Mouse (Mus musculus) layer of hippocampus, adult 9-11 months (tissue): ENCODE data around the gene Lgmn.

Source experiments
- DNase-seq: peaks from one replicate; pipeline ENCODE4 v3.0.0; 2022

The Lgmn gene

DNA sequence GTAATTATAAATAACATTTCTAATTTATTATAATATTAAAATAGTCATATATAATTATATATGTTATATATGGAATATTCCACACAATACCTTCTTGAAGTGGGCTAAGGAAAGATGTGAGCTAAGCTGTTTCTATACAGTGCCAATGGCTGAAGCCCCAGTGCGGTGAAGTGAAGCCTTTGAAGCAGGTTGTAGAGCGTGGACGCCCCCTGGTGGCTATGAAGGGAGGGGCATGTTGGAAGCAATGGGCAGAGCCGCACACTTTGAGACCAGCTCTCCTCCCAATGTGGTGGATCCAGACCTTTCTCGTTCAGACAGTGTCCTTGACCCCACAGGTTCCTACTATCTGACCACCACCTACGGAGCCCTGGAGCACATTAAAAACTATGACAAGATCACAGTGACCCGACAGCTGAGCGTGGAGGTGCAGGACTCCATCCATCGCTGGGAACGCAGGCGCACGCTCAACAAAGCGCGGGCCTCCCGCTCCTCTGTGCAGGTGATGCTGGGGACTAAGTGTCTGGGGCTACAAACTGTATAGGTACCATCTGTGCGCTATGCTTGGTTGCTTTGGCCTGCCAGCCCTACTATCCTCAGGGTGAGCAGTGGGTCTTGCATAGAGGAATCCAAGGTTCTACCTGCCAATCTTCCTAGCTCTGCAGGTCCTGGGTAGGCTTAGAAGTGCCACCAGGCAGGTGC lies 52.2 kb downstream of the Lgmn start:
- peak; percentile 81 for DNase-seq

DNA sequence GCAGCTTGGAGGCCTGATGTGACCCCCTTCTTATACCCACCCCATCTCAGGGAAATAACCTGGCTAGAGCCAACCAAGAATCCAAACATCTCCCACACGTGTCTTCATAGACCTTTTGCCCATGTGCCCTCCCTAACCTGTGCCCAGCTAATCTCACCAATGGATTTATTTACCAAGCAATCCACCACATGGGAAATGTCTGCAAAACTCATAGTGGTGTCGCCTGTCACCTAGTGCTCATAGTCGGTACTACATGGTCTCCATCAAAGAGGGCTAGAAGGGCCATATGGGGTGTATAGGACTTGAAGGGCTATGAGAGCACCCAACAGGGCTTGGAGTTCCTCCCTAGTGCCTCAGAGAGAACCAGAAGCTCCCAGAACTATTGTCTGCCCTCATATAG lies 54.8 kb downstream of the Lgmn start:
- DNase-seq: no peak

DNA sequence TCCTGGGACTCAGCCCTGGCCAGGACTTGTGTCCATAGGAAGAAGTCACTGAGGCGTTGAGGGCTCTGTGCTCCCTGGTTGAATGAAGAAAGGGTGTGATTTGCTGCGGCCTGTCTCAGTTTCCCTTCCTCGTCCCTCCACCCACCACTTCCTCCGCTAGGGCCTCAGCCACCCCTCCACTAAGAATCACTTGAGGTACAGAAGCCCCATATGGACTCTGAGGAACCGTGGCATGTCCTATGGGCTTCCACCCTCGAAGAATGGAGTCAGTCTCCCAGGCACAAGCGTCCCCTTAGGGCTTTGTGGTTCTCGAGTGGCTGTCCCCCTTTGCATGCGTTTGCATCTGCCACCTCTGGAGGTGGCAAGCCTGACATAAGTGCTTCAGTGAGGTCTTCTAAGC lies 56.3 kb downstream of the Lgmn start:
- DNase-seq: no peak

DNA sequence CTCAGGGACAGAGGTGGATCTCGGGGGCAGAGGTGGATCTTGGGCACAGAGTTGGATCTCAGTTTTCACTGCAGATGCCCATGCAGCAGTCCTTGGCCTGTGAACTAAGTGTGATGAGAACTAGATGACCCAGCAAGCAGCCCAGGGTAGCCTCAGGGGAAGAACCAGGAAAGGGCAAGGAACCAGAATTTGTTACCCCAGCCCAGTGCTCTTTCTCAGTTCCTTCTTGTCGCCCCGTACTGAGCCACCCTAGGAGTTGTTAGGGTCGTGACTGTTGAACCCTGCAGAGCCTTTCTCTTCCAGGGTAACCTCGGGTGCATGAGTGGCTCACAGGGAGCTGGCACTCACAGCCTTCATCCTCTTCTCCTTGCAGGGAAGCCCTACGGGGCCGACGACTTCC lies 57.4 kb downstream of the Lgmn start:
- DNase-seq: no peak

DNA sequence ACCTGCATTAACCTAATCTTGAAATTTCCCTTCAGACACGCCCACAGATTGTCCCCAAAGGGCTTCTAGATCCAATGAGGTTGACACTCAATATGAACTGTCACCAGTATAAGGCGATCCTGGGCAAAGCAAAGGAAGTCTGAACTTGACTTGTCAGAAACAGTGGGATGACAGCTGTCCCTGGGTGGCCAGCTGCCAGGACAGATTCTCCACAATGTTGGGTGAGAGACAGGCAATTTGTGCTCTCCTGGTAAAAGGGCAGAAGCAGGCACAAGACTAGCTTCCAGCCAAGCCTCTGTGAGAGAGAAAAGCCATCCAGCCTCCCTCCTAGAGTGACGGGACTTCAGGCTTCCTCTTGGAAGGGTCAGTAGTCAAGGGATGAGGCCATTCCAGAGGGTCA lies 67.3 kb downstream of the Lgmn start:
- DNase-seq: no peak

DNA sequence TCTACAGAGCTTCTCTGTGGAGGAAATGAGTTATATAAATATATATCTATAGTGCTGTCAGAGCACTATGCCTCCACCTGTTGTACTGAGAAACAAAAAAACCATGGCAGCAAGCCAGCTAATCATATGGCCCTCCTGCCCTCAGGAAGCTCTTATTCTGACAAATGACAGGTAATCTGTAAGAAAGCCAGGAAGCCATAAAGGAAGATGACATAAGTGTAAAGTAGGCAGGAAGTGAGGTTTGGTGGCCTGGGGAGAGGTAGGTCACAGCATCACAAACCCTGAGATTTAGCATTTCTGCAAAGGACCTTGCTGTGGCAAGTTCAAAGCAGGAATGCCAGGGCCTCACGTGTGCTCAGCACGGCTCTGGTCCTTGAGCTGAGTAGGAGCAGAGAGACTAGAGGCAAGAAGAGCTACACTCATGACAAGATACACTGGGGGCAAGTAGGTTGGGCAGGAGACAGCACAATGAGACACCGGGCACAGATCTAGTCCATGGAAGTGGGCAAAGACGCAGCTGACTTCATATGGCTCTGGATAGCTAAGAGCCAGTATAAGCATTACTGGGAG lies 68.6 kb downstream of the Lgmn start:
- DNase-seq: no peak

DNA sequence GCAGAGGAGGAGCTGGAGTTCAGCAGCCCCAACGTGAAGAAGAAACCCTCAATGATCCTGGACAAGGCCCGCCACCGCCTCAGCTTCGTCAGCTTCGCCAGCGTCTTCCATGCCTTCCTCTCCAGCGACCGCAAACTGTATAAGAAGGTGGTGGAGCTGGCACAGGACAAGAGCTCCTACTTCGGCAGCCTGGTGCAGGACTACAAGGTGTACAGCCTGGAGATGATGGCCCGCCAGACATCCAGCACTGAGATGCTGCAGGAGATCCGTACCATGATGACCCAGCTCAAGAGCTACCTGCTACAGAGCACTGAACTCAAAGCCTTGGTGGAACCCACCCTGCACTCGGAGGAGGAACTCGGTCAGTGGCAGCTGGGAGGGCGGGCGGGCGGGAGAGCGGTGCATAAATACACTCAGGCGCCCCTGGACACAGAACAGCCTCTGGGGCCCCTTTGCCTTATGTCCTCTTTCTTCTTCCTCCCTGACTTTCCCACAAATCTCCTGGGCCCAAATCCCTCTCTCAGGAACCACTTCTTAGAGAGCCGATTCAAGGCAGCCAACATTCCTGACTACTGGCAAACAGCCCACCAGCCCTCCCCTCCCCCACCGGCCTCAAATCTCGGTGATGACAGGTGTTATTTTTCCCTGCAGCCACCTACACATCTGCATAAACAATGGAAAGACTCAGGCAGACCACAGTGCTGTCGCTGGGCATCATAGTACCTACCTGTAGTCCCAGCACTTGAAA lies 70.0 kb downstream of the Lgmn start:
- DNase-seq: no peak

DNA sequence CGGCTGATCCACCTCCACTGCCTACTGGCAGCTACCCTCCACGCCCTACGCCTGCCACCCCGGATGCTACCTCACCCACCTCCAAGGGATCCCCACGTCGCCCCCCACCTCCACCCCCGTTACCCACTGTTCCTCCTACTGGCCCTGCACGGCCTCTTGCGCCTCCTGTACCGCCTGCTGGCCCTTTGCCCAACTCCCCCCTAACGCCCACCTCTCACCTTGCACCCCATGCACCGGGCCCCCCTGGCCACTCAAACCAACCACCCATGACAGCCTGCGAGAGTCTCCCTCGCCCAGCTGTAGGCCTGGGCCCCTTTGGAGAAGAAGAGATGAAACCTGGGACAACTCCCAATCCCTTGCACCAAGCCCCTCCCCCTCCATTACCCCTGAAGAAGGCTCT lies 71.1 kb downstream of the Lgmn start:
- DNase-seq: no peak

DNA sequence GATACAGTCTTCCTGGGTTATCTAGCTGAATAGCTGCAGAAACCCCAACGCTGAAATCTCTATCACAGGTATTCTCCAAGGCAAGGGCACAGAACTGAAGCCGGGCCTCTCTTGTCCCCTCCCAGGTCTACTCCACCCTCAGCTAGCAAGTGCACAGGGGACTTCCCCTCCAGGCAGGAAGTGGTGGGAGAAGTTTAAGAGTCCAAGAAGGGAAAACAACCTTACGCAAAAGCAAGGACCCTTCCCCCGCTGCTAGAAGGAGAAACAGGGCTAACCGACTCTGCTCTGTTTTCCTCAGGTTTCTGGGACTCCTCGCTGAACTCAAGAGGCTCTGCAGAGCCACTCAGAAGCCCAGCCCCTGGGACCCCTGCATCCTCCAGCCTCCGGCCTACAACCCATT lies 71.5 kb downstream of the Lgmn start:
- DNase-seq: peak; percentile 51

DNA sequence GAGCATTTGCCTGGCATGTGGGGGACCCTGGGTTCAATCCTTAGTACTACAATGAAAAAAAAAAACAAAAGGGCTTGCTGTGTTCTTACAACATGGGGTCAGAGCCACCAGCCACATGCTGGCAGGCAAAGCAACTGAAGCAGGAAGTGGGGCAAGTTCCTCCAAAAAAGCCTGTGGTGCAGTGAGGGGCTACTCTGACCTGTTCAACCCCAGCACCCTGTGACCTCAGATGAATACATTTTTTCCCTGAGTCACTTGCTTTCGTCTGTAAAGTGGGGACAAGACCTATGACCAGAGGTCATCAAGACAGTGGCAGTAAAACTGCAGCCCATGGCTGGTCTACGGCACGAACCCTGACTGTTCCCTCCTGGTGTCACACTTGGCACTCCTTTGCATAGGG lies 72.5 kb downstream of the Lgmn start:
- DNase-seq: no peak

DNA sequence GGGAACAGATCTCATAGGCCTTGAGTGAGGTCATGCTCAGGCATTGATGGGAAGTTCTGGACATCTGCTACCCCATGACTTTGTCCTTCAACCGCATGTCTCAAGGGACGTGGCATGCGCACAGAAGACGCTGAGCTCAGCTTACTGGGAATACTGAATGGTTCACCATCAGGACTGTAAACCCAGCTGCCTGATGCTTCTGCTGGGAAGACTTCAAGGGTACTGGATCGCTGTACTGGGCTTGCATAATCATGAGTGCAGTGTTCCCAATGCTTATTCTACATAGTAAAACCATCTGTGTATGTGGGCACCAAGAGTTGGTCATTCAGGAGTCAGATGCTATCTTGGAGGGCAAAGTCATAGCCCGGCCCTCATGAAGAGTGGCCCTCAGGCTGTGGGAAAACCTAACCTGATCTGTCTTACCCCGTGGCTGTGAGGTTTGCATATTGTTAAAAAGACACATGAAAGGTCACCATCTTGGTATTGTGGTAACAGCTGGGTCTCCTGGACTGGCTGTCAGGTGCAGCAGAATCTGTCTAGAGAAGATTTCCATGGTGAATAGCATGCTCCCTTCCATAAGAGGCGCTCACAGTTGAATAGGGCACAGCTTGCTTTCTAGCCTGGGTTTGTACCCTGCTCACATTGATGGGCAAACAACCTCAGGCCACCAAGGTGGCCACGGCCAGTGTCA lies 73.3 kb downstream of the Lgmn start:
- no peak for DNase-seq

DNA sequence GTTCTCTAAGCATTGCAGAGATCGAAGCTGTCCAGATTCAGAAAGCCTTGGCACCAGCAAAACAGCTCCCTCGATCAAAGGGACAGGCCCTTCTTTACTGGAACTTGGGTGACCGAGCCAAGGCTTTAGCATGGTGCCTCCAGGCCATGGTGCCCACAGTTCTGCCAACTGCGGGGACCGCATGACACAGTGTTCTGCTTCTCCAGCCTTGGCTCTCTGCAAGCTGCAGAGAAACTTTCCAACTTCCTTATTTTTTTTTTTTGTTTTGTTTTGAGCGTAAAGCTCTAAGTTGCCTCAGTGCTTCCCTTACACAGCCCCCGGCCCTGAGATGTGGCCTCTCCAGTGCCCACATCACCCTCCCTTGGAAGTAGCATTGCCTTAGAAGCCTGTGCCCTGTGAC lies 74.6 kb downstream of the Lgmn start:
- DNase-seq: peak; percentile 48

DNA sequence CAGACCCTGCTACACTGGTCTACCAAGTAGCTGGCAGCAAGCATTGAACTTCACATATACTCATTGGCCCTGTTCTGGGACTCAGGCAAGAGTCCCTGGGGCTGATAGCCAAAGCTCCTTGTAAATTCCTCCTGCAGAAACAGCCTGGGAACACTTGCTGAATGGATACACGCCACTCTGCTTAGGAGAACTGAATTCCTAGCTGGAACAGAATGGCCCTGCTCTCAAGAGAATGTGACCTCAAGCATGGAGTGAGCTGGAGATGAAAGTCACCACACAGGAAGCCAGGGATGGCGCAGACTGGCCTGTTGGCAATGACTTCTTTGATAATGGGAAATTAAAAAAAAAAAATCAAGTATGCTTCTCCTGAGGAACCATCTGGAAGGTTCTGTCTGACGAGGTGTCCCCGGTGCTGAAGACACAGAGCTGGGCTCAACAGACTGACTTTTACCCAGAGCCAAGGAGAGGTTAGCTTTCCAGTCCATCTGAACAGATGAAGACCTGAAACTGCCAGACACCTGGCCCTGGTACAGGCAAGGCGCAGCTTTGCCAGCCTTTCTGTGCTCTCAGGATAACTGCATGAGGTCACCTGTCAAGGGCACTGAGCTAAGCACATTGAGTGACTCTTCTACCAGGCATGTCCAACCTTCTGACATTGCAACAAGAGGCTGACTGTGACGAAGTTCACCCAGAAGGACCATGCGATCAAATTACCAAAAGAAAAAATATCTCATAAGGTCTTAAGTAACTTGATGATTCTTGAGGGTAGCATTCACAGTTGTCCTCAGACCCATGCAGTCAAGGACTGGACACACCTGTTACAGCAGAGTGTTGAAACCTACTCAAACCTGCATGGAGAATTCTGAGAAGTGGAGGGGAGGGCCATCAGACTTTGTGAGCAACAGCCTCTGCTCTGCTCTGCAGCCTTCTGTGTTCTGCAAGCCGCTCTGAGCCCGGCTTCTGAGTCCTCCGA lies 78.1 kb downstream of the Lgmn start:
- no peak for DNase-seq

DNA sequence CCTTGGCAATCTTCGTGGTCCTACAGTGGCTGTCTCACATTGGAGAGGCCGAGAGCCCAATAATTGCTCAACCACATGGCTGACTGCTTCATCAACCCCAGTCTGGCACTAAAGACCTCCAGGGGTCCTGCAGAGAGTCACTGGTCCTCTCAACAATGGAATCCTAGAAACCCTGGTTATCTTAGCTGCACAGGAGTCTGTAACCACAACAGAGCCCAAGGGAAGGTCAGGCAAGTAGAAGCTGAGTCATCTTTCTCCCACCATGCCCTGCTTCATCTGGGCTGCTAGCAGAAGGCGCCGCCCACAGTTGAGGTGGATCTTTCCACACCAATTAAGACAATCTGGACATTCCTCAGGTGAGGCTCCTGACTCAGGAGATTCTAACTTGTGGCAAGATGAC lies 80.2 kb downstream of the Lgmn start:
- DNase-seq: no peak

DNA sequence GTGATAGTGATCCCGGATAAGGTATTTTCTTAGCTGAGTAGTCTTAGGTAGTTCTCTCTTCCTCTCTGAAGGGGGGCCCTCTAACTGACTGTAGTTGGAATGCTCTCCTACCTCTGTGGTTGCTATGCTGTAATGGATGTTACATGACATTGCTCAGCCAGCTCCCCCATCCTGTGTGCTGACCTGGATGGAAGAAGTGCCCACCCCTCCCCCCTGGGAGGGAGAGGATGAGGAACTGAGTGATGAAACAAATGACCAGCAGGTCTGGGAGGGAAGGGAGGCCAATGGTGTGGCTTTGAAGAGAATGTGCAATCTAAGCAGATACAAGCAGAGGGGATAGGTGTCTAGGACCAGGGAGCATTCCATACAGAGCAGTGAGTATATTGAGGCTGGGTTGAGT lies 82.8 kb downstream of the Lgmn start:
- DNase-seq: no peak

DNA sequence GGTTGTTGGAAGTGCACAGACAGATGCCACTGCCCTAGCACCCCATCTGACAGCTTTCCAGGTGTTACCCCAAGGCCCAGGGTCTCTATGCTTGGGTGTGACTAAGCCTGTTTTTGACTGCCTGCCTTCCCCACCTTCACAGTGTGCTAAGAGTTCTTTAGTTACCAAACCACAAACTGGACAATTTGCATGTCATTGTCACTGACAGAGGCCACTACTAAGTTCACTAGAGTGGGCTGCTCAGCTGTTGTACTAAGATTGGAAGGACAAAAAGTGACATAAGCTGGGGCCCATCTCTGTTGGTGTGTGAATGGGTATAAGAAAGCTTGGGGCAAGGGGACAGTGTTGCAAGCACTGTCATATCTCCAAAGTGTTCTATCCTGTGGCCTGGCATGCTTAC lies 83.8 kb downstream of the Lgmn start:
- no peak for DNase-seq

DNA sequence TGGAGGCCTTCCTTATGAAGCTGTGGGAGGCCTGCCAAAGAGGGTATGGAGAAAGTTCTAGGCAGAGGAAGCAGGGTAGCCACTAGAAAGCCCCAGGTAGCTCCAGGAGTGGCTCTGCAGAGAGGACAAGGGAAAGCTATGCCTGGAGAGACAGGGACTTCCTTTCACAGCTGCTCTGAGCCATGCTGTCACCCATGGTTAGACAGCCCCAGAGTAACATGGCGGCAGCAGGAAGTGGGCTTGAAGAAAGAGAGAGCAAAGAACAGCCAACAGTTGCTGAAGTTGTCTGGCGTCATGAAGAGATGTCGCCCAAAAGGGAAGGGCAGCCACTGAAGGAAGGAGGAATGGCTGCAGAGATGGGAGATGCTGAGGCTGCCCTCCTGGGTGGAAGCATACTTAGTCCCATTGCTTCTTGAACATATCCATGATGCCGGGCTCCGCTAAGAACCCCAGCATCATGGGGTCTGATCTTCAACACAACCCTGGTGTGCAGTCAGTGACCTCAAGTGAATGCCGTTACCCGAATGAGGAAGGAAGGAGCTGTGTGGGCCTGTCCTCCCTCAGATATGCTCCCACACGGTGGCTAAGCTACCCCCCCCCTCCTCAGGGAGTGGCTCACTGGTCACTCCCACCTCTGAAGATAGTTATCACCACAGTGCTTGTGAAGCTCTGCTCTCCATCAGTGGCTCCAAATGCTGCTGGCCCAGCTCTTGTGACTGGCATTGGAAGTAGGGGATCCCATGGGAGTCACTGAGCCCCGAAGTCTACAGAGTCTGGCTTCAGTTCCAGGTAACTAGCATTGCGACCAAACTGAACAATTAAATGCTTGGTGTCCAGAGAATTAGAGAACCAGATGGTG lies 85.3 kb downstream of the Lgmn start:
- no peak for DNase-seq

DNA sequence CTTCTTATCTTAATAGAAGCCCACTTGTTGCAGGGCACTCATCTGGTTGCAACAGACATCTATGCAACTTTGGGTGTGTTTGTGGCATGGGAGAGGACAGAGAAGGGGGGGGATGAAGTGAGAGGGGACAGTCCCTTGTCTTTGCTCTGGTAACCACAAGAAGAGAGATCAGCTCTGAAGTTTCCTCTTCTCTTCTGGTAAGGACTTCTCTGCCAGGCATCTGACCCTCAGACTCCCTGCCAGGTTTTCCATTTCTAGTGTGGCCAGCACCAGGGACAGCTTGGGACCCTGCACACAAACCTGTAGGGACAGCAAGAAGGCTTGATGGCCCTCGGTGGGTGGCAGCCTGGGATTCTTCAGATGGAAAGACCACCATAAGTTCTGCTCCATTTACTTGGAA lies 88.6 kb downstream of the Lgmn start:
- no peak for DNase-seq

DNA sequence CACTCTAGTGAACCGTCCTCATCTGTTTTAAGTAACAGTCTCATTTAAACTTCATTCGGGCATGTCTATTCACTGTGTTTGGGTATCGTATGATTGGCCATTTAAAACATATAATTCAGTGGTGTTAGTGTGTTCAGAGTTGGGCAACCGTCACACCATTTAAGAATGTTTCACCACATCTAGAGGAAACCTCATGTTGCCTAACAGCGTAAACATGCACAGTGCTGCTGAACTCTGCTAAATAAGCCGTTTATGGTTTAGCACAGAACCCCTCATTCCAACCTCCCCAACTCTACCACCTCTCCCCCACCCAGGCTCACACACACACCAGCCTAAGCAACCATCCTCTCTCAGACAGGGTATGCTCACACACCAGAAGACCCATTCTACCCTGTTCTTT lies 91.2 kb downstream of the Lgmn start:
- DNase-seq: no peak

DNA sequence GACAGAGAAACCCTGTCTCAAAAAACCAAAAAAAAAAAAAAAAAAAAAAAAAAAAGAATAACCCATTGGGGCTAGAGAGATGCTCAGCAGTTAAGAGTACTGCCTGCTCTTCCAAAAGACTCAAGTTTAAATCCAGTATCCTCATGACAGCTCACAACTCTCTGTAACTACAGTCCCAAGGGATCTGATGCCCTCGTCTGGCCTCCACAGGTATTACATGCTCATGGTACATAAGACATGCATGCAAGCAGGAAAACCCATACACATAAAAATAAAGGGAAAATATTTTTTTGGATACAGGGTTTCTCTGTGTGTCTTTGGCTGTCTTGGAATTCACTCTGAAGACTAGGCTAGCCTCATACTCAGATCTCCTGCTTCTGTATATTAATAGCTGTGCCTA lies 93.1 kb downstream of the Lgmn start:
- DNase-seq: no peak

DNA sequence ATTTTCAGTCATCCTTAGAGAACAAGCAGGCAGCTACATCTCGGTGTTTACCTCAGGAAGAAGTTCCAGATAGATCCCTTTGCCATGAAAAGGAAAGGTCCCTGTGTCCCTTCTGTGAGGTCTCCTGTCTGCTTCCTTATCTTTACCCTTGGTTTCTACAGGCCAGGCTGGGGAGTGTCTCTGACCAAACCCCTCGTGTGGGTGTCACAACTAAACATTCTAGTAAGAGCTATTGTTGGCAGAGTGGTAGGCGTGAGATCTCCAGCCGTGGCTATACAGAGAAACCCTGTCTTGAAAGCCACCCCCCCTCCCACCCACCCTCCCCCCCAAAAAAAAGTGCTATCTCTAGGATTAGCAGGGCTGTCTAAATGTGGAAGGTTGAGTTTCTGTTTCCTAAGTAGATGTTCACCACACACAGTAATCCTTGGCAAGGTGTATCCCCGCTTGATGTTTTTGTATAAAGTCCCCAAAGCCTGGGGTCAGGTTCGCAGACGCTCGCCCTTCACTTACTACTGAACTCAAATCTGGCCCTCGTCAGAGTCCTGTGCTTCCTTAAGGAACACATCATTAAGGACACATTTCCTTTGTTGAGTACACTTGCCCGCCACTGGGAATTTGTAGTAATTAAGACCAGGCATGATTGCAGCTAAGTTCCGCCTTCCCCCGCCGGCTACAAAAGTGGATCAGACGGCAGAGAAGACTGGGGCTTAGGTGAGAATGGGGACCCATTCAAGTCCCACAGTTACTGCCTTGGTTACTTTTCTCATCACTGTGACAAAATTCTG lies 94.4 kb downstream of the Lgmn start:
- no peak for DNase-seq
